Mouse (Mus musculus): Measurements from ENCODE around the gene Slc25a18. TPM values are rescaled to one million over a fixed set of nuclear protein-coding genes. Genes with fewer than 3 reads are reported as not detected.

Slc25a18 gene
- polyA plus RNA-seq, 1 experiment from 2014 or later, result 0.21 TPM

DNA sequence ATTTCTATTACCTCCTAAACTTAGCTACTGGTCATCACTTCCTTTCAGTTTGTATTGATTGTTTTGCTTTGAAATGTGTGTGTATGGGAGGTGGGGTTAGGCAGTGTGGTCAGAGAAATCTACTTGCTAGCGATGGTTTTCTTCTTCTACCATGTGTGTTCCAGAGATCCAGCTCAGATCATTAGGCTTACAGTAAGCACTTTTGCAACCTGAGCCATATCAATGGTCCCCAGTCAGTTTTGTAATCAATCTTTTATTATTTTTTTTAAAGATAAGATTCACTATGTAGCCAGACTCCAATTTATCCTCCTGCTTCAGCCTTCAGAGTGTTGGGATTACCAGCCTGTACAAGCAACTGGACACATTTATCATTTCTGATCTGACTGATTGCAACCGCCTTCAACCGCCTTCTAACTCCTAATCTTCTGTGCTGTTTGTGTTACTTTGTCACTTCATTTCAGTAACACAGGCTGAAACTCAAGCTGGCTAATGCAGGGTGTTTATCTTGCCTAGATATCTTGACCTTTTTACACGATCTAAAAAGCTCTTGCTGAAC, 61.5 kb downstream of the Slc25a18 start:
- H3K9me3 ChIP-seq (replicated peaks; ENCODE audit: control insufficient read depth, low read length), result no peaks in the 10 kb centered on the region
- H3K4me2 ChIP-seq (ENCODE audit: low read depth, low read length), result no peak overlapping the region
- no peaks in the 10 kb centered on the region for H3K4me1 ChIP-seq (ENCODE audit: control insufficient read depth, insufficient read depth, low read length)
- H3K9ac ChIP-seq (replicated peaks; ENCODE audit: low read length), result no peak overlapping the region
- H3K4me3 ChIP-seq (ENCODE audit: low read depth, low read length), result no peak overlapping the region
- no peak for DNase-seq (ENCODE audit: low spot score)
- WGBS, result 90% methylated on average over 4 of the region's 4 CpGs
- ATAC-seq (replicated peaks; ENCODE audit: insufficient number of reproducible peaks, low FRiP score, low TSS enrichment, low read depth), result no peak
- no peaks in the 10 kb centered on the region for H3K27me3 ChIP-seq (ENCODE audit: control insufficient read depth, insufficient read depth, low read length)
- H3K27ac ChIP-seq (replicated peaks; ENCODE audit: low read depth, low read length), result no peak overlapping the region
- H3K36me3 ChIP-seq (replicated peaks; ENCODE audit: control insufficient read depth, insufficient read depth, low read depth, low read length), result no peaks in the 10 kb centered on the region; the same call in 1 of the 2 replicates

DNA sequence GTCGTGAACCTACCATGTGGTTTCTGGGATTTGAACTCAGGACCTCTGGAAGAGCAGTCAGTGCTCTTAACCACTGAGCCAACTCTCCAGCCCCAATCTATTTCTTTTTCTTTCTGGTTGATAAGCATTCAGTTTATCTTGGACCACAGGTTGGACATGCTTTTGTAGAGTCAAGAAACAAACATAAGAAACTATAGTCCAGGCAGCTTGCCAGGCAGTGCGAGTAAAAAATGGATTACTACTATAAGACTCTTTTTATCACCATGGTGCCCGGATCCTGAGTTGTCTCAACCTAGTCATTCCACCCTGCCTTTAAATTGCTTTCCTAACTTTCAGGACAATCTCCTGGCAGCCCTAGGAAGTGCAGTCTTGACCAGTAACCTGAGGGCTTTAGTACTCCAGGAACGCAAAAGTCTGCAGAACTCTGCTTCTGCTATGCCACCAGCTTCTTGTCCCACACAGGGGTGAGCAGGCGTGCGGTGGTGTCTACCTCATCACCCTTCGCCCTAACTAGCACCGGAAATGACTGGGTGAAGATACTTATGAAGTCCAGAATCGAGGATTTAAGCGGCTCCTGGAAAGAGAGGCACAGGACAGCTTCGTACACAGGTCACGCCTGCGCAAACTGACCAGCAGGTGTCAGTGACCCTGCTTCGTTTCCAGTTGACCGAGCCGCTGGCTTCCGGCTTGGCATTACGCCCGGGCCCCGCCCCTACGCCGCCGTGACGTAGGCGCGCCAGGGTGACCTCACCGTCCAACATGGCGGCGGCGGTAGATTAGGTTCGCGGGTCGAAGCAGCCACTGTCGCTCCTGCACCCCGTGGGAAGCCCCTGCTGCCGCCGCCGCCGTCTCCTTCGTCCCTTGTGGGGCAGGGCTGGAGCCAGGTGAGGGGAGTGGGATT, 62.3 kb downstream of the Slc25a18 start, which contains the start of gene Bcl2l13:
Gene Bcl2l13, plus strand, starts transcription at position 739 of the 901 bp plus-strand sequence.
- Histone ChIP-seq H3K4me1 (ENCODE audit: control insufficient read depth, insufficient read depth, low read length) (no peaks in the 10 kb centered on the region), H3K27ac (replicated peaks; ENCODE audit: low read depth, low read length) (peak within 1 kb of the TSS; percentile 88), H3K4me3 (ENCODE audit: low read depth, low read length) (peak within 1 kb of the TSS; percentile 79), H3K9ac (replicated peaks; ENCODE audit: low read length) (peak within 1 kb of the TSS; percentile 91), H3K9me3 (replicated peaks; ENCODE audit: control insufficient read depth, low read length) (no peaks in the 10 kb centered on the region), H3K36me3 (replicated peaks; ENCODE audit: control insufficient read depth, insufficient read depth, low read depth, low read length) (no peaks in the 10 kb centered on the region; the same call in 1 of the 2 replicates), H3K4me2 (ENCODE audit: low read depth, low read length) (peak within 1 kb of the TSS; percentile 65), H3K27me3 (ENCODE audit: control insufficient read depth, insufficient read depth, low read length) (no peaks in the 10 kb centered on the region)
- ATAC-seq (replicated peaks; ENCODE audit: insufficient number of reproducible peaks, low FRiP score, low TSS enrichment, low read depth) (peak; percentile 86), DNase-seq (ENCODE audit: low spot score) (peak; percentile 92)
- 5% methylated on average over 40 of the region's 40 CpGs for WGBS

DNA sequence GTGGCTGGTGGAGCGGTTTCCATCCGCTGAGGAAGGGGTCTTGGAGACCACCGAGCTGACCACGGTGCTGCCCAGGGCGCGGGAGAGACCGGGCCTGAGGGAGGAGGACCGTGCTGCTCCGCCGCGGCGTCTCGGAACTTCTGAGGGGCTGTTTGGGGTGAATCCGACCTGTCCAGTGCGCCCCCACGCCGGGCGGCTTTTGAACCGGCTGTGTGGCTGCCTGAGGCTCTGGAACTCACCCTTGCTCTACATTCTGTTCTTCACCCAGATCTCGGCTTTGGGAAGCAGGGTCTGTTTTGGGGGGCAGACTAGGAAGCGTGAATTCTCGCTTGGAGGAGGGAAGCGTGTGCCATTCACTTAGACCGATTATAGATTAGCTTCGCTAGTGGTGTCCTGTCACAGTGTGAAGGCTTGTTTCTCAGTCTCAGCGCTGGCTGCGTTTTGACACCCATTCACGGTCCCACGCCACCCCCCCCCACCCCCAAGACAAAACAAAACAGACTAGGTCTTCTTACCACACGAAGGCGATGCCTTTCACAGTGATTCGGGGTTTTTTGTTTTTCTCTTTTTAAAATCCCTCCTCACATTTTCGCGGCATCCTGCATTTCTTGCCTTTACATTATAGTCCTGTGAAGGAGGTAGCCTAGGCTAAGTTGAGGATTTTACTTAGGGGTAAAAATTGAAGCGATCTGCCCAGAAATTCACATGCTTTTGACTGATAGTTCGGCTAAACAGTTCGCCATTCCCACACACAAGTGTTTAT, 63.2 kb downstream of the Slc25a18 start:
- H3K4me3 ChIP-seq (ENCODE audit: low read depth, low read length), result peak overlapping the region; percentile 79
- H3K9ac ChIP-seq (replicated peaks; ENCODE audit: low read length), result peak overlapping the region; percentile 91
- 4% methylated on average over 37 of the region's 37 CpGs for WGBS
- H3K4me1 ChIP-seq (ENCODE audit: control insufficient read depth, insufficient read depth, low read length), result no peaks in the 10 kb centered on the region
- ATAC-seq (replicated peaks; ENCODE audit: insufficient number of reproducible peaks, low FRiP score, low TSS enrichment, low read depth) (peak; percentile 76), DNase-seq (ENCODE audit: low spot score) (peak; percentile 35)
- no peaks in the 10 kb centered on the region for H3K9me3 ChIP-seq (replicated peaks; ENCODE audit: control insufficient read depth, low read length)
- H3K36me3 ChIP-seq (replicated peaks; ENCODE audit: control insufficient read depth, insufficient read depth, low read depth, low read length), result no peaks in the 10 kb centered on the region; the same call in 1 of the 2 replicates
- H3K27me3 ChIP-seq (ENCODE audit: control insufficient read depth, insufficient read depth, low read length), result no peaks in the 10 kb centered on the region
- peak overlapping the region; percentile 65 for H3K4me2 ChIP-seq (ENCODE audit: low read depth, low read length)
- peak overlapping the region; percentile 88 for H3K27ac ChIP-seq (replicated peaks; ENCODE audit: low read depth, low read length)

DNA sequence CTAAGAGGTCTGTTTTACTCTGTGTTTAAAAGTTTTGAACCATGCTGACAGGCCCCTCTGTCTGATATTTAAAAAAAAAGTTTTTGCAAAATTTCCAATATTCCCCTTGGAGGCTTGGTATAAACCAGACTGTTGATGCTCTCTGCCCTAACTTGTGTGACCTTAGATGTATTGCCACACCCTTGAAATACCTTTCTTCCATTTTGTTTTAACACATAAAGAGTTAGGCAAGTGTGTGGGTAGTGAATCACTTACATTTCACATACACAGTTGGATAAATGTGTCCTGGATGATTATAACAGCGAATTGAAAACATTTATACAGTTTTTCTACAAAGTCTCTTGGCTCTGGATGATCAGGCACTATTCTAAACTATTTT, 63.8 kb downstream of the Slc25a18 start:
- 72% methylated on average over 1 of the region's 1 CpGs for WGBS
- H3K9me3 ChIP-seq (replicated peaks; ENCODE audit: control insufficient read depth, low read length), result no peaks in the 10 kb centered on the region
- peak overlapping the region; percentile 65 for H3K4me2 ChIP-seq (ENCODE audit: low read depth, low read length)
- H3K4me1 ChIP-seq (ENCODE audit: control insufficient read depth, insufficient read depth, low read length), result no peaks in the 10 kb centered on the region
- ATAC-seq (replicated peaks; ENCODE audit: insufficient number of reproducible peaks, low FRiP score, low TSS enrichment, low read depth) (no peak), DNase-seq (ENCODE audit: low spot score) (no peak)
- H3K27me3 ChIP-seq (ENCODE audit: control insufficient read depth, insufficient read depth, low read length), result no peaks in the 10 kb centered on the region
- H3K9ac ChIP-seq (replicated peaks; ENCODE audit: low read length), result no peak overlapping the region
- H3K27ac ChIP-seq (replicated peaks; ENCODE audit: low read depth, low read length), result no peak overlapping the region
- H3K36me3 ChIP-seq (replicated peaks; ENCODE audit: control insufficient read depth, insufficient read depth, low read depth, low read length), result no peaks in the 10 kb centered on the region; the same call in 1 of the 2 replicates
- H3K4me3 ChIP-seq (ENCODE audit: low read depth, low read length), result peak overlapping the region; percentile 79

DNA sequence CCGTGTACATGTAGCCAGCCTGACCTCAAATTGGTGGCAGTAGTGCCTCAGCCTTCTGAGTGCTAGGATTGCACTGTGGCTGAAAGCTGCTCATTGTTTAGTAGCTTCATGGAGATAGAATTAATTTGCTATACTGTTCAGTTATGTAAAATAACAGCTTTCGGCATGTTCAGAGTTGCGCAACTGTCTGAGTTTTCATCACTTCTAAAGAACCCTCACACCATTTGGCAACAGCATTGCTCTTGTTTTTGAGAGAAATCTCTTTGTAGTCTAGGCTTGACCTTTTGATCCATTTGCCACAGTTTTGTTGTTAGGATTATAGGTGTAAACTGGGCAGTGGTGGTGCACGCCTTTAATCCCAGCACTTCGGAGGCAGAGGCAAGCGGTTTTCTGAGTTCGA, 66.9 kb downstream of the Slc25a18 start:
- ATAC-seq (replicated peaks; ENCODE audit: insufficient number of reproducible peaks, low FRiP score, low TSS enrichment, low read depth) (no peak), DNase-seq (ENCODE audit: low spot score) (no peak)
- Histone ChIP-seq H3K9me3 (replicated peaks; ENCODE audit: control insufficient read depth, low read length) (no peaks in the 10 kb centered on the region), H3K4me3 (ENCODE audit: low read depth, low read length) (no peak overlapping the region), H3K27me3 (ENCODE audit: control insufficient read depth, insufficient read depth, low read length) (no peaks in the 10 kb centered on the region), H3K4me2 (ENCODE audit: low read depth, low read length) (no peak overlapping the region), H3K27ac (replicated peaks; ENCODE audit: low read depth, low read length) (no peak overlapping the region), H3K4me1 (ENCODE audit: control insufficient read depth, insufficient read depth, low read length) (no peaks in the 10 kb centered on the region), H3K36me3 (replicated peaks; ENCODE audit: control insufficient read depth, insufficient read depth, low read depth, low read length) (no peaks in the 10 kb centered on the region; the same call in none of the 2 replicates), H3K9ac (replicated peaks; ENCODE audit: low read length) (no peak overlapping the region)
- over 99% methylated on average over 7 of the region's 7 CpGs for WGBS

DNA sequence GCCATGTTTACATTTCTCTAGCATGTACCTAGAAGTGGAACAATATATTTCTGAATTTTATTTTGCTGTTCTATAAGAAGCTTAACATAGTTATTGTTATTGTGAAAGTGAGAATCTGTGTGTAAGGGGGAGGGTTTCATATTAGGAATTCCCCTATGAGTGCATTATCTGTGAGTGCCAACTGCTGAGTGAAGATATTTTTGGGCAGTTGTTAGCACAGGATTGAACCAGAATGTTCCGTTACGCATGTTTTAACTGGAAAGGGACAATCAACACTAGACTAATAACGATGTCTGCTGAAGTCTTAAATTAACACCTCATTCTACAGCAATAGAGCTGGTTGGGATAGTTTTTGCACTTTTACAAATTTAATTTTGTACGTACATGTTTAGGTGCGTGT, 68.4 kb downstream of the Slc25a18 start:
- Histone ChIP-seq H3K4me3 (ENCODE audit: low read depth, low read length) (no peak overlapping the region), H3K4me2 (ENCODE audit: low read depth, low read length) (no peak overlapping the region), H3K9me3 (replicated peaks; ENCODE audit: control insufficient read depth, low read length) (no peaks in the 10 kb centered on the region), H3K36me3 (replicated peaks; ENCODE audit: control insufficient read depth, insufficient read depth, low read depth, low read length) (no peaks in the 10 kb centered on the region; the same call in none of the 2 replicates), H3K27ac (replicated peaks; ENCODE audit: low read depth, low read length) (no peak overlapping the region), H3K27me3 (ENCODE audit: control insufficient read depth, insufficient read depth, low read length) (no peaks in the 10 kb centered on the region), H3K4me1 (ENCODE audit: control insufficient read depth, insufficient read depth, low read length) (no peaks in the 10 kb centered on the region), H3K9ac (replicated peaks; ENCODE audit: low read length) (no peak overlapping the region)
- ATAC-seq (replicated peaks; ENCODE audit: insufficient number of reproducible peaks, low FRiP score, low TSS enrichment, low read depth) (no peak), DNase-seq (ENCODE audit: low spot score) (no peak)
- WGBS, result 93% methylated on average over 5 of the region's 5 CpGs
